ENCODE assay signal across 9 mouse cellular contexts in the genomic region with DNA sequence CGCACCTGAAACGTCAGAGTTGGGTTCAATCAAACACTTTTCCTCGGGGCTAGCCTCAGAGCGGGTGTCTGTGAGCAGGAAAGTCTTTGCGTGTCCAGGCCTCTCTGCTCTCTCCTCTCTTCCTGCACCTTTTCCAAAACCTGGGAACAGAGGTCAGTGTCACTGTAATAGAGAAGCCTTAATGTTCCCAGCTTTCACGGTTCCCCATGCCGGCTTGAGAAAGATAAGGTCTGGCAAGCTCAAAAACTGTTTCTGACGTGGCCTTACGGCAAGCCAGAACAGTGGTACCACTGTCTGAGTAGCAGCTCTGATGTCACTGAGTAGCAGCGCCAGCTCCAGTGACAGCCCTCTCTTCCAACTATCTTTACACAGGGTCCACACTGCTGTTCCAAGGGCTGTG. TPM values are rescaled to one million over a fixed set of nuclear protein-coding genes. Genes with fewer than 3 reads are reported as not detected.
DNase-seq lines count a peak whose midpoint lies in the region; ATAC-seq and TF ChIP-seq lines count a peak whose summit lies in the region.
"Had no signal": no experiment of that assay in that cellular context is flagged by ENCODE, and none has a peak within 500 bp of the region (broad histone marks: within the 10 kb centered on the region; RNA-seq: fewer than 3 reads in every experiment).

No protein-coding gene starts in this region.

- H3K9me3 ChIP-seq in heart, postnatal 0 days (replicated peaks; ENCODE audit: control insufficient read depth, low read length) = no peaks in the 10 kb centered on the region
- H3K9me3 ChIP-seq in hindbrain, embryonic 12.5 days (replicated peaks) = no peaks in the 10 kb centered on the region
- H3K9me3 ChIP-seq in midbrain, embryonic 12.5 days = no peaks in the 10 kb centered on the region

- peak overlapping the region; percentile 29; the same call in 1 of the 2 replicates for H3K9ac ChIP-seq in heart, postnatal 0 days (replicated peaks; ENCODE audit: low read depth, low read length)
- peak overlapping the region; percentile 74 for H3K9ac ChIP-seq in hindbrain, embryonic 12.5 days
- peak overlapping the region; percentile 77 for H3K9ac ChIP-seq in midbrain, embryonic 12.5 days (replicated peaks)

- peaks cover 16% of the 10 kb centered on the region for H3K4me1 ChIP-seq in heart, postnatal 0 days (ENCODE audit: control insufficient read depth, insufficient read depth)
- H3K4me1 ChIP-seq in bone marrow, adult 2 months (ENCODE audit: control insufficient read depth, insufficient read depth, low read length) = no peaks in the 10 kb centered on the region; the same call in 1 of the 2 replicates
- H3K4me1 ChIP-seq in hindbrain, embryonic 12.5 days = peaks cover 25% of the 10 kb centered on the region
- peaks cover 38% of the 10 kb centered on the region for H3K4me1 ChIP-seq in midbrain, embryonic 12.5 days

- no peak overlapping the region for H3K27ac ChIP-seq in heart, postnatal 0 days (ENCODE audit: low read depth)
- no peak overlapping the region for H3K27ac ChIP-seq in bone marrow, adult 2 months (ENCODE audit: control insufficient read depth, insufficient read depth, low read depth, low read length, poor library complexity)
- no peak overlapping the region for H3K27ac ChIP-seq in hindbrain, embryonic 12.5 days
- 0 out of 2 replicates have a peak overlapping the region, but pooled peaks have one; percentile 5 for H3K27ac ChIP-seq in midbrain, embryonic 12.5 days (replicated peaks)

- no peak for ATAC-seq in heart, postnatal 0 days (ENCODE audit: insufficient read depth, low read depth)
- ATAC-seq in hindbrain, embryonic 12.5 days (ENCODE audit: low FRiP score) = no peak
- no peak for ATAC-seq in midbrain, embryonic 12.5 days (ENCODE audit: low FRiP score, low read depth)

- TF ChIP-seq EP300 in heart, postnatal 0 days (IDR thresholded peaks at IDR 0.05; ENCODE audit: low read depth) = no peak

- H3K4me3 ChIP-seq in heart, postnatal 0 days (ENCODE audit: low read depth, low read length) = peak overlapping the region; percentile 48
- H3K4me3 ChIP-seq in bone marrow, adult 2 months (replicated peaks; ENCODE audit: control insufficient read depth, low read depth, low read length) = peak overlapping the region; percentile 85
- peak overlapping the region; percentile 53 for H3K4me3 ChIP-seq in hindbrain, embryonic 12.5 days
- peak overlapping the region; percentile 62 for H3K4me3 ChIP-seq in midbrain, embryonic 12.5 days

- DNase-seq in heart, postnatal 0 days (ENCODE audit: low spot score) = no peak
- no peak for DNase-seq in heart, adult 11 months
- DNase-seq in thymus, postnatal 14 days = no peak
- DNase-seq in adrenal gland, adult 18-20 months (ENCODE audit: low spot score in 2 of 2) = no peak
- DNase-seq in thymus, postnatal 10 days (ENCODE audit: low spot score in 2 of 2) = no peak

- 36% methylated on average over 10 of the region's 10 CpGs for WGBS in heart, postnatal 0 days
- 45% methylated on average over 10 of the region's 10 CpGs for WGBS in bone marrow, adult 2 months
- WGBS in hindbrain, embryonic 12.5 days = 65% methylated on average over 10 of the region's 10 CpGs
- 65% methylated on average over 10 of the region's 10 CpGs for WGBS in midbrain, embryonic 12.5 days

- H3K4me2 ChIP-seq in heart, postnatal 0 days (ENCODE audit: low read depth, low read length) = peak overlapping the region; percentile 73
- H3K4me2 ChIP-seq in hindbrain, embryonic 12.5 days (replicated peaks) = peak overlapping the region; percentile 97
- peak overlapping the region; percentile 84 for H3K4me2 ChIP-seq in midbrain, embryonic 12.5 days (replicated peaks)

- no peak for TF ChIP-seq POLR2A in bone marrow, adult 2 months (IDR thresholded peaks at IDR 0.05; ENCODE audit: borderline replicate concordance, control insufficient read depth, low read depth, low read length)

- peaks cover 19% of the 10 kb centered on the region for H3K36me3 ChIP-seq in heart, postnatal 0 days (replicated peaks; ENCODE audit: control insufficient read depth, insufficient read depth, low read length)
- H3K36me3 ChIP-seq in hindbrain, embryonic 12.5 days = peaks cover 52% of the 10 kb centered on the region
- peaks cover 50% of the 10 kb centered on the region for H3K36me3 ChIP-seq in midbrain, embryonic 12.5 days

- H3K27me3 ChIP-seq in heart, postnatal 0 days (ENCODE audit: control insufficient read depth, insufficient read depth, low read length) = no peaks in the 10 kb centered on the region
- no peaks in the 10 kb centered on the region for H3K27me3 ChIP-seq in hindbrain, embryonic 12.5 days
- no peaks in the 10 kb centered on the region for H3K27me3 ChIP-seq in midbrain, embryonic 12.5 days

- no peak for TF ChIP-seq CTCF in heart, postnatal 0 days (IDR thresholded peaks at IDR 0.05; ENCODE audit: low read depth)
- TF ChIP-seq CTCF in bone marrow, adult 2 months (IDR thresholded peaks at IDR 0.05; ENCODE audit: control insufficient read depth, insufficient read depth, low read length) = no peak

RNA-seq across cellular contexts. Expression of a gene that starts 0.8 kb away (rescaled TPM):
- total RNA-seq in heart, postnatal 0 days (2014; rRNA removed; ENCODE audit: low replicate concordance) = 11.9 and 28.3 TPM in 2 replicates
- 12.4 and 14.2 TPM in 2 replicates for polyA plus RNA-seq in heart, postnatal 0 days (2015; fragmentation: Nextera tagmentation; extraction: Ambion mirVana)
- 25.5 and 41.4 TPM in 2 replicates for polyA plus RNA-seq in bone marrow, adult 2 months (2011; ENCODE audit: insufficient read depth, insufficient read length, low replicate concordance, missing spikeins)
- polyA plus RNA-seq in hindbrain, embryonic 12.5 days (2016; fragmentation: Nextera tagmentation; extraction: Ambion mirVana) = 75.3 and 78.8 TPM in 2 replicates
- 74.5 and 75.1 TPM in 2 replicates for polyA plus RNA-seq in midbrain, embryonic 12.5 days (2016; fragmentation: Nextera tagmentation; extraction: Ambion mirVana)
- 10 to 100 TPM; 24.6 to 30.3 TPM for total RNA-seq in adrenal gland, adult 18-20 months (2021)

RNA-seq across cellular contexts. Expression of a gene that starts 1.0 kb away (rescaled TPM):
- total RNA-seq in heart, postnatal 0 days (2014; rRNA removed; ENCODE audit: low replicate concordance) = 68.7 and 115 TPM in 2 replicates
- 102 and 114 TPM in 2 replicates for polyA plus RNA-seq in heart, postnatal 0 days (2015; fragmentation: Nextera tagmentation; extraction: Ambion mirVana)
- polyA plus RNA-seq in bone marrow, adult 2 months (2011; ENCODE audit: insufficient read depth, insufficient read length, low replicate concordance, missing spikeins) = 39.2 and 57.8 TPM in 2 replicates
- polyA plus RNA-seq in hindbrain, embryonic 12.5 days (2016; fragmentation: Nextera tagmentation; extraction: Ambion mirVana) = 106 and 113 TPM in 2 replicates
- polyA plus RNA-seq in midbrain, embryonic 12.5 days (2016; fragmentation: Nextera tagmentation; extraction: Ambion mirVana) = 120 and 121 TPM in 2 replicates
- 10 to 100 TPM; 46.3 to 52.8 TPM for total RNA-seq in adrenal gland, adult 18-20 months (2021)

RNA-seq across cellular contexts. Expression of a gene that starts 6.7 kb away (rescaled TPM):
- total RNA-seq in heart, postnatal 0 days (2014; rRNA removed; ENCODE audit: low replicate concordance) = 9.2 and 12.6 TPM in 2 replicates
- polyA plus RNA-seq in heart, postnatal 0 days (2015; fragmentation: Nextera tagmentation; extraction: Ambion mirVana) = 1.4 and 1.8 TPM in 2 replicates
- polyA plus RNA-seq in bone marrow, adult 2 months (2011; ENCODE audit: insufficient read depth, insufficient read length, low replicate concordance, missing spikeins) = 2.4 and 5.8 TPM in 2 replicates
- polyA plus RNA-seq in hindbrain, embryonic 12.5 days (2016; fragmentation: Nextera tagmentation; extraction: Ambion mirVana) = 98.4 and 99.9 TPM in 2 replicates
- 70.5 and 74.2 TPM in 2 replicates for polyA plus RNA-seq in midbrain, embryonic 12.5 days (2016; fragmentation: Nextera tagmentation; extraction: Ambion mirVana)
- 10 to 100 TPM in 1 of 2 experiments, 1 to 10 TPM in 1; 6.6 to 15.5 TPM for total RNA-seq in adrenal gland, adult 18-20 months (2021)
- total RNA-seq: neutrophil, adult 5-6 weeks had no signal

RNA-seq across cellular contexts. Expression of a gene that starts 12.5 kb away (rescaled TPM):
- total RNA-seq in heart, postnatal 0 days (2014; rRNA removed; ENCODE audit: low replicate concordance) = 5.0 and 10.5 TPM in 2 replicates
- polyA plus RNA-seq in heart, postnatal 0 days (2015; fragmentation: Nextera tagmentation; extraction: Ambion mirVana) = 8.6 and 8.7 TPM in 2 replicates
- 7.4 and 9.4 TPM in 2 replicates for polyA plus RNA-seq in bone marrow, adult 2 months (2011; ENCODE audit: insufficient read depth, insufficient read length, low replicate concordance, missing spikeins)
- 11.6 and 12.2 TPM in 2 replicates for polyA plus RNA-seq in hindbrain, embryonic 12.5 days (2016; fragmentation: Nextera tagmentation; extraction: Ambion mirVana)
- 11.8 and 14.6 TPM in 2 replicates for polyA plus RNA-seq in midbrain, embryonic 12.5 days (2016; fragmentation: Nextera tagmentation; extraction: Ambion mirVana)
- 100 to 1,000 TPM in 1 of 2 experiments, 10 to 100 TPM in 1; 27.6 to 104 TPM for total RNA-seq in adrenal gland, adult 18-20 months (2021)

RNA-seq across cellular contexts. Expression of a gene that starts 17.4 kb away (rescaled TPM):
- total RNA-seq in heart, postnatal 0 days (2014; rRNA removed; ENCODE audit: low replicate concordance) = 12.2 and 19.1 TPM in 2 replicates
- 2.4 and 43.5 TPM in 2 replicates for polyA plus RNA-seq in heart, postnatal 0 days (2015; fragmentation: Nextera tagmentation; extraction: Ambion mirVana)
- polyA plus RNA-seq in bone marrow, adult 2 months (2011; ENCODE audit: insufficient read depth, insufficient read length, low replicate concordance, missing spikeins) = 3.8 and 8.0 TPM in 2 replicates
- polyA plus RNA-seq in hindbrain, embryonic 12.5 days (2016; fragmentation: Nextera tagmentation; extraction: Ambion mirVana) = 1.6 and 2.6 TPM in 2 replicates
- polyA plus RNA-seq in midbrain, embryonic 12.5 days (2016; fragmentation: Nextera tagmentation; extraction: Ambion mirVana) = 2.0 and 2.3 TPM in 2 replicates
- total RNA-seq in adrenal gland, adult 18-20 months (2021) = 10 to 100 TPM in 1 of 2 experiments, 1 to 10 TPM in 1; 6.4 to 14.9 TPM

Comparison
In these comparisons a context has a peak if more than half of its experiments do, and no peak if none do; other contexts are left out.
1. RNA of a gene that starts 6.7 kb away (polyA plus RNA-seq): 98.4 to 99.9 TPM in hindbrain, embryonic 12.5 days and 70.5 to 74.2 TPM in midbrain, embryonic 12.5 days; 2.4 to 5.8 TPM in bone marrow, adult 2 months and 1.4 to 1.8 TPM in heart, postnatal 0 days; every median in the first group is over 10 times any median in the second.
2. Peak in every context shown above with its lines, with median percentiles within 50 percentile points of each other: H3K4me2 ChIP-seq, H3K4me3 ChIP-seq and H3K9ac ChIP-seq.